Mouse (Mus musculus) kidney, postnatal 0 days (tissue): ENCODE measurements around the gene Esp15. TPM values are rescaled to one million over a fixed set of nuclear protein-coding genes. Genes with fewer than 3 reads are reported as not detected.
"Not testable (repeated sequence)": the region's sequence is repeated elsewhere in the genome, so short reads cannot be mapped to it uniquely, and the experiment has no call there.

Experiments used
- ATAC-seq: fragments of 200-750 bp; cut with Nextera tagmentation; replicated peaks from 2 replicates; pipeline ENCODE4 v1.8.0; 2017; ENCODE audit warnings: low read depth, moderate number of reproducible peaks, moderate TSS enrichment, moderate library complexity; ENCODE audit not compliant: low FRiP score
- DNase-seq: peaks from one replicate; pipeline ENCODE4 v3.0.0-alpha.2; 2016; ENCODE audit warnings: low spot score
- H3K27ac ChIP-seq: fragments of 300-500 bp; sonication (generic); 2 replicates; pipeline ENCODE4 v1.5.1; 2014; ENCODE audit warnings: mild to moderate bottlenecking
- H3K27me3 ChIP-seq: fragments of 300-500 bp; sonication (generic); 2 replicates; pipeline ENCODE4 v1.6.1; 2014; ENCODE audit warnings: low read length, mixed read lengths; ENCODE audit not compliant: insufficient read depth
- H3K36me3 ChIP-seq: fragments of 300-500 bp; sonication (generic); 2 replicates; pipeline ENCODE4 v1.6.1; 2014; ENCODE audit warnings: low read length, mixed read lengths; ENCODE audit not compliant: insufficient read depth
- H3K4me1 ChIP-seq: fragments of 300-500 bp; sonication (generic); replicated peaks from 2 replicates; pipeline ENCODE4 v1.6.1; 2014; ENCODE audit warnings: antibody characterized with exemption, low read length, mixed read lengths; ENCODE audit not compliant: insufficient read depth
- H3K4me2 ChIP-seq: fragments of 300-500 bp; sonication (generic); 2 replicates; pipeline ENCODE4 v1.6.1; 2014; ENCODE audit warnings: mild to moderate bottlenecking, low read length, moderate library complexity, mixed read lengths
- H3K4me3 ChIP-seq: fragments of 300-500 bp; sonication (generic); replicated peaks from 2 replicates; pipeline ENCODE4 v1.5.1; 2014; ENCODE audit warnings: low read depth, low read length
- H3K9ac ChIP-seq: fragments of 300-500 bp; sonication (generic); 2 replicates; pipeline ENCODE4 v1.6.1; 2014; ENCODE audit warnings: low read depth, low read length
- H3K9me3 ChIP-seq: fragments of 300-500 bp; sonication (generic); replicated peaks from 2 replicates; pipeline ENCODE4 v1.6.1; 2016; ENCODE audit warnings: low read length, inconsistent platforms, mixed read lengths
- CTCF ChIP-seq: IDR thresholded peaks from 2 replicates; pipeline ENCODE4 v1.5.1; 2016; ENCODE audit warnings: antibody characterized with exemption, low read depth, mild to moderate bottlenecking, moderate library complexity
- WGBS: fragments of 180-500 bp; shearing (Covaris S2); extraction: QIAGEN DNeasy Blood & Tissue Kit; methylation state at CpG from one replicate; pipeline ENCODE4 v1.1.7; 2014; 5-methylcytosine and 5-hydroxymethylcytosine counted together
- polyA plus RNA-seq: library from polyadenylated mRNA; unstranded; fragments of >200 nt; fragmentation: Nextera tagmentation; extraction: Ambion mirVana; gene quantifications from 2 replicates; pipeline ENCODE4 v1.2.1, GENCODE M21; 2015

Gene Esp15
- not detected in 2 replicates for polyA plus RNA-seq

- H3K36me3 ChIP-seq, H3K27ac ChIP-seq, DNase-seq, H3K4me1 ChIP-seq, H3K27me3 ChIP-seq, ATAC-seq, H3K4me3 ChIP-seq, H3K9ac ChIP-seq, H3K4me2 ChIP-seq, H3K9me3 ChIP-seq: not testable (repeated sequence)
- 69% methylated on average over 6 of the region's 6 CpGs for WGBS
Measured at GRCm38 (mm10) chr17:39640654-39641053, at the start of gene Esp15. Esp15 (plus strand) TSS chr17:39640954.

- no peak overlapping the region for H3K27ac ChIP-seq
- H3K4me1 ChIP-seq, result no peaks in the 10 kb centered on the region
- H3K4me2 ChIP-seq, result no peak overlapping the region
- TF ChIP-seq CTCF, result no peak
- WGBS, result 62% methylated on average over 1 of the region's 1 CpGs
- no peaks in the 10 kb centered on the region for H3K27me3 ChIP-seq
- no peaks in the 10 kb centered on the region for H3K36me3 ChIP-seq
- H3K9me3 ChIP-seq, result no peaks in the 10 kb centered on the region; the same call in 1 of the 2 replicates
- DNase-seq (no peak), ATAC-seq (no peak)
- H3K9ac ChIP-seq, result no peak overlapping the region
- H3K4me3 ChIP-seq, result no peak overlapping the region
Measured at GRCm38 (mm10) chr17:39591550-39591949, 49.2 kb upstream of the Esp15 start.

Other genes with a start within 250 kb of the Esp15 start
- not detected in 2 replicates for gene Esp18, start 234.6 kb upstream of the Esp15 start, polyA plus RNA-seq
- not detected in 2 replicates for gene Esp16, start 104.8 kb upstream of the Esp15 start, polyA plus RNA-seq